Mouse (Mus musculus): ENCODE data around the gene Fxyd3. TPM values are rescaled to one million over a fixed set of nuclear protein-coding genes. Genes with fewer than 3 reads are reported as not detected.

Fxyd3 gene
- total and polyA plus RNA-seq, 3 experiments = not detected

- Histone ChIP-seq H3K27ac (ENCODE audit: control insufficient read depth, low read depth, low read length) (no peak overlapping the region), H3K9me3 (replicated peaks; ENCODE audit: insufficient read depth, low read length) (no peaks in the 10 kb centered on the region), H3K4me1 (ENCODE audit: control insufficient read depth in 1 of 2, insufficient read depth in 2 of 2, low read length in 2 of 2) (no peaks in the 10 kb centered on the region), H3K9ac (ENCODE audit: control insufficient read depth, low read depth, low read length, poor library complexity, severe bottlenecking) (no peak overlapping the region), H3K79me2 (ENCODE audit: control insufficient read depth, insufficient read depth, low read length, poor library complexity) (no peaks in the 10 kb centered on the region), H3K36me3 (ENCODE audit: control insufficient read depth in 1 of 2, insufficient read depth in 2 of 2, low read length in 2 of 2) (no peaks in the 10 kb centered on the region), H3K4me3 (ENCODE audit: control insufficient read depth in 1 of 2, insufficient read depth in 1 of 2, low read depth in 2 of 2, low read length in 2 of 2) (no peak overlapping the region), H3K27me3 (ENCODE audit: control insufficient read depth in 1 of 2, insufficient read depth in 2 of 2, low read length in 2 of 2) (peaks cover 3 to 11% of the 10 kb centered on the region in 2 experiments)
- no peak for DNase-seq (ENCODE audit: low read depth, low spot score)
- TF ChIP-seq POLR2A (IDR thresholded peaks at IDR 0.05; ENCODE audit: control insufficient read depth in 1 of 2, insufficient read depth in 1 of 2, low read depth in 1 of 2, low read length in 2 of 2, poor library complexity in 1 of 2) (no peak), BHLHE40 (IDR thresholded peaks at IDR 0.05; ENCODE audit: borderline replicate concordance, low read depth, low read length) (no peak), MAZ (IDR thresholded peaks at IDR 0.05; ENCODE audit: low read depth, low read length) (no peak), RCOR1 (IDR thresholded peaks at IDR 0.05; ENCODE audit: low read depth, low read length) (no peak), MEF2A (IDR thresholded peaks at IDR 0.05; ENCODE audit: extremely low read depth, insufficient replicate concordance, low read depth, low read length, poor library complexity, severe bottlenecking) (no peak), ZNF384 (IDR thresholded peaks at IDR 0.05; ENCODE audit: low read depth, low read length) (no peak)
These were observed 6.5 kb upstream of the Fxyd3 start for GRCm38 (mm10) chr7:31082831-31083588.

- TF ChIP-seq ZNF384 (IDR thresholded peaks at IDR 0.05; ENCODE audit: low read depth, low read length) (no peak), SIN3A (IDR thresholded peaks at IDR 0.05; ENCODE audit: low read length) (no peak), EP300 (IDR thresholded peaks at IDR 0.05; ENCODE audit: low read depth in 1 of 2, low read length in 2 of 2) (no peak), RAD21 (IDR thresholded peaks at IDR 0.05; ENCODE audit: low read depth, low read length) (no peak), MAX (IDR thresholded peaks at IDR 0.05; ENCODE audit: low read length) (no peak)
- H3K36me3 ChIP-seq (ENCODE audit: control insufficient read depth in 1 of 2, insufficient read depth in 2 of 2, low read length in 2 of 2) = no peaks in the 10 kb centered on the region
- no peaks in the 10 kb centered on the region for H3K79me2 ChIP-seq (ENCODE audit: control insufficient read depth, insufficient read depth, low read length, poor library complexity)
- no peaks in the 10 kb centered on the region for H3K4me1 ChIP-seq (ENCODE audit: control insufficient read depth in 1 of 2, insufficient read depth in 2 of 2, low read length in 2 of 2)
- peaks cover 3 to 11% of the 10 kb centered on the region in 2 experiments for H3K27me3 ChIP-seq (ENCODE audit: control insufficient read depth in 1 of 2, insufficient read depth in 2 of 2, low read length in 2 of 2)
- no peak overlapping the region for H3K4me3 ChIP-seq (ENCODE audit: control insufficient read depth in 1 of 2, insufficient read depth in 1 of 2, low read depth in 2 of 2, low read length in 2 of 2)
- no peak for DNase-seq (ENCODE audit: low read depth, low spot score)
- H3K27ac ChIP-seq (ENCODE audit: control insufficient read depth, low read depth, low read length) = no peak overlapping the region
- no peak overlapping the region for H3K9ac ChIP-seq (ENCODE audit: control insufficient read depth, low read depth, low read length, poor library complexity, severe bottlenecking)
- no peaks in the 10 kb centered on the region for H3K9me3 ChIP-seq (replicated peaks; ENCODE audit: insufficient read depth, low read length)
These were observed 5.6 kb upstream of the Fxyd3 start for GRCm38 (mm10) chr7:31082106-31082505.

- Histone ChIP-seq H3K79me2 (ENCODE audit: control insufficient read depth, insufficient read depth, low read length, poor library complexity) (no peaks in the 10 kb centered on the region), H3K9me3 (replicated peaks; ENCODE audit: insufficient read depth, low read length) (no peaks in the 10 kb centered on the region), H3K36me3 (ENCODE audit: control insufficient read depth in 1 of 2, insufficient read depth in 2 of 2, low read length in 2 of 2) (no peaks in the 10 kb centered on the region), H3K4me3 (ENCODE audit: control insufficient read depth in 1 of 2, insufficient read depth in 1 of 2, low read depth in 2 of 2, low read length in 2 of 2) (no peak overlapping the region), H3K27ac (ENCODE audit: control insufficient read depth, low read depth, low read length) (no peak overlapping the region), H3K27me3 (ENCODE audit: control insufficient read depth in 1 of 2, insufficient read depth in 2 of 2, low read length in 2 of 2) (peaks cover 3 to 11% of the 10 kb centered on the region in 2 experiments), H3K9ac (ENCODE audit: control insufficient read depth, low read depth, low read length, poor library complexity, severe bottlenecking) (no peak overlapping the region), H3K4me1 (ENCODE audit: control insufficient read depth in 1 of 2, insufficient read depth in 2 of 2, low read length in 2 of 2) (no peaks in the 10 kb centered on the region)
- DNase-seq (ENCODE audit: low read depth, low spot score) = no peak
- TF ChIP-seq CHD2 (IDR thresholded peaks at IDR 0.05; ENCODE audit: low read length) = no peak
- no peak for TF ChIP-seq CHD1 (IDR thresholded peaks at IDR 0.05; ENCODE audit: low read depth, low read length)
- TF ChIP-seq NELFE (IDR thresholded peaks at IDR 0.05; ENCODE audit: low read depth, low read length) = no peak
- TF ChIP-seq E2F4 (IDR thresholded peaks at IDR 0.05; ENCODE audit: borderline replicate concordance, low read depth, low read length) = no peak
- no peak for TF ChIP-seq MEF2A (IDR thresholded peaks at IDR 0.05; ENCODE audit: extremely low read depth, insufficient replicate concordance, low read depth, low read length, poor library complexity, severe bottlenecking)
- no peak for TF ChIP-seq ZNF384 (IDR thresholded peaks at IDR 0.05; ENCODE audit: low read depth, low read length)
- TF ChIP-seq GABPA (IDR thresholded peaks at IDR 0.05; ENCODE audit: low read depth, low read length) = no peak
- no peak for TF ChIP-seq MAX (IDR thresholded peaks at IDR 0.05; ENCODE audit: low read length)
- no peak for TF ChIP-seq USF1 (IDR thresholded peaks at IDR 0.05; ENCODE audit: low read depth, low read length)
These were observed 4.6 kb upstream of the Fxyd3 start for GRCm38 (mm10) chr7:31081106-31081505.

Data from MEL (cell line).